Mouse (Mus musculus) C3H10T1/2 (cell line): ENCODE measurements around the gene Nit1. TPM values are rescaled to one million over a fixed set of nuclear protein-coding genes. Genes with fewer than 3 reads are reported as not detected.

Source experiments
- polyA plus RNA-seq, 2 experiments: library from polyadenylated mRNA; unstranded; fragments of >200 nt; fragmentation: generic; extraction: Trizol; gene quantifications; one replicate each; pipeline ENCODE4 v1.2.1; 2012; ENCODE audit warnings: missing spikeins in 2 of 2

The Nit1 gene
- polyA plus RNA-seq, result 10 to 100 TPM in 1 of 2 experiments, 1 to 10 TPM in 1; 7.6 to 30.5 TPM

GRCm38 (mm10) chr1:171345225-171346094 is at the start of gene Nit1, which contains the start of gene Pfdn2:
Nit1 (minus strand) TSS chr1:171345646.
Pfdn2 (plus strand) TSS chr1:171345670.

GRCm38 (mm10) chr1:171388376-171389102 is 43.1 kb upstream of the Nit1 start, which contains the start of gene Arhgap30:
Arhgap30 (plus strand) TSS chr1:171388954.

DNA sequence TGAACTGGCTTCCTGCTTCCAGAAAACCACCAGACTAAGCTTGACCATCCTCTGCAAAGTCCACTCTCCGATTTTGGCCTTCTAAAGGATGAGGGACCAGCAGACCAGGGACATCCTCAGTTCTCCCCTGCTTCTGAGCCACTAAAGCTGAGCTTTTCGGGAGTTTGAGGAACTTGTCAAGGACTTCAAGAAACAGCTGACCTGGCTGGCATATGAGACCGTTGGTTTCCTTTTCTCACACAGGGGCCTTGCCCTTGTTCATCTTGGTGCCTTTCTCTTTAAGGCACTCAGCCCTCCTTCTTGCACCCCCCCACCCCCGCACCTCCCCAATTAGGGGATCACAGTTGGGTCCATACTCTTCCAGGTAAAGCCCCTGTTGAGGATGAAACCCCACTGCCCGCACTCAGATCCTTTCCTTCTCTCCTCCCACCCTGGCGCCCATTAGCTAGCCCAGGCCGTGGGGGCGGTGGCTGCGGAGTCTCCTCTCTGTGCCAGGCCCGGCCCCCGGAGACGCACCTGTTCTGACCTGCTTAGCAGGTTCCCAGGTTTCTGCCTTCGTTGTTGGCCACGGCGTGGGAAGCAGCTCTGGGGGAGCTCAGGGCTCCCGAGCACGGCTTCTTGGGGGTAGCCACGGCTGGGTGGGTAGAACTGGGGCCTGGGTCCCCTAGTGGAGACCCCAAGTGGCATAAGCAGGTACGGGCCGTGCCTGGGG is 24.6 kb upstream of the Nit1 start, which contains the start of gene Nectin4:
Nectin4 (plus strand) TSS at position 255 of the 712 bp plus-strand sequence.

DNA sequence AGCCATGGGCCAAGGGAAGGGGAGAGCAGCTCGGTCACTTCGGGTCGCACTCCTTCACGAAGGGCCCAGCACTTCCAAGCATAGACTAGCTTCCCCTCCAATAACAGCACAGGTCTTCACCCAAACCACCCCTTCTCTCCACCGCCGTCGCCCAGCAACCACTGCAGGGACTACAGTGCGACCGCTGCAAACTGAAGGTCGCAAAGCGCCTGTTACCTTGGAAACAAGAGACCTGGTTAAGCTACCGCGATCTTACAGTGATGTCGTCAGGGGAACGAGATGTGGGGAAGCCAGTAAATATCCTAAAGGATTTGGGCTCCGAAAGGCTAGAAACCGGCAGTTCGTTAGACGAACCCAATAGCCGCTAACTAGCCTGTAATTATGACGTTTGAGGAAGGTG is 15.2 kb upstream of the Nit1 start, which contains the start of gene Klhdc9:
Klhdc9 (minus strand) TSS at position 143 of the 400 bp plus-strand sequence.

GRCm38 (mm10) chr1:171328839-171329432 is 16.5 kb downstream of the Nit1 start, which contains the start of gene Dedd:
Dedd (plus strand) TSS chr1:171329145.

DNA sequence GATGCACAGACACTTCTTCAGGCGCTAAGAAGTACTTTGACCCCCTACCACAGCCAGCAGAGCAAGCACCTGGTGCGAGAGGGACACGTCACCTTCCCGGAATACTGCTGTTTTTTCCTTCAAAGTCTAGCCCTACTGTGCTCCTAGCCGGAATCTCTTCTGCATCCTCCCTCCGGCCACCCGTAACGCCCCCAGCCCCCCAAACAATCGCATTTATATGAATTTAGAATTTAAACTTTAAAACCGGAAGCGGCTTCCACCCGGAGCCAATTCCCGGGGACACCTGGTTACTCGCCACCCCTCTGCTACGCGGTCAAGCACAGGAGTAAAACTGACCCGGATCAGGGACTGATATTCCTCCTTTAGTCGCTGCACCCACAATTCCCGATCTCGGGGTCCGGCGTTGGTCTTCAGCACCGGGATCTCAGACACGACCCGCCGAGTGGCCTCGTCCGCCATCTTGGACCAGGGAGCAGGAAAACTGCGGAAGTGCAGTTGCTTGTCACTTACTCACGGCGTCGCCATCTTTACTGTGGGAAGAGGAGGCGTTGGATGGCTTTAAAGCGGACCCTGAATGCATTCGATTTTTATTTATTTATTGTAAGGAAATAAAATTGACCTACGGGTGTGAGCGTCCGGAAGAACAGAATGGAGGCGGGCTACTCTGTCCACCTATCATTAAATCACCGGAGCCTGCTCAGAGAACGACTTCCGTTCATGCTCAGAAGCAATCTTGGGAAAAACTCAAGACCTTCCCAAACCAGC is 51.0 kb downstream of the Nit1 start, which contains the start of gene Ufc1:
Ufc1 (minus strand) TSS at position 727 of the 765 bp plus-strand sequence.

Other genes starting within 250 kb of the Nit1 start
- 1 to 10 TPM in 1 of 2 experiments, under 1 TPM in 1; 0.47 to 2.7 TPM for gene Cfap126, start 231.7 kb downstream of the Nit1 start, polyA plus RNA-seq
- 100 to 1,000 TPM in 1 of 2 experiments, 10 to 100 TPM in 1; 72.7 to 128 TPM for gene Sdhc, start 195.0 kb downstream of the Nit1 start, polyA plus RNA-seq
- gene Mpz, start 194.9 kb downstream of the Nit1 start, polyA plus RNA-seq, result under 1 TPM; 0.07 to 0.42 TPM
- under 1 TPM in 1 of 2 experiments, not detected in 1; 0.11 TPM for gene Pcp4l1, start 149.4 kb downstream of the Nit1 start, polyA plus RNA-seq
- under 1 TPM; 0.01 to 0.02 TPM for gene Nr1i3, start 131.7 kb downstream of the Nit1 start, polyA plus RNA-seq
- gene Tomm40l, start 123.1 kb downstream of the Nit1 start, polyA plus RNA-seq, result 10 to 100 TPM; 30.8 to 39.3 TPM
- gene Apoa2, start 120.6 kb downstream of the Nit1 start, polyA plus RNA-seq, result under 1 TPM in 1 of 2 experiments, not detected in 1; 0.33 TPM
- under 1 TPM in 1 of 2 experiments, not detected in 1; 0.07 TPM for gene Fcer1g, start 111.3 kb downstream of the Nit1 start, polyA plus RNA-seq
- gene Adamts4, start 95.2 kb downstream of the Nit1 start, polyA plus RNA-seq, result 1 to 10 TPM in 1 of 2 experiments, under 1 TPM in 1; 0.25 to 8.9 TPM
- gene Ndufs2, start 94.3 kb downstream of the Nit1 start, polyA plus RNA-seq, result 100 to 1,000 TPM; 163 to 201 TPM
- gene B4galt3, start 75.3 kb downstream of the Nit1 start, polyA plus RNA-seq, result 10 to 100 TPM in 1 of 2 experiments, 1 to 10 TPM in 1; 9.2 to 33.6 TPM
- gene Ppox, start 64.5 kb downstream of the Nit1 start, polyA plus RNA-seq, result 10 to 100 TPM in 1 of 2 experiments, 1 to 10 TPM in 1; 7.7 to 19.8 TPM
- gene Usp21, start 57.7 kb downstream of the Nit1 start, polyA plus RNA-seq, result 10 to 100 TPM; 15.3 to 46.2 TPM
- gene Ufc1, start 50.6 kb downstream of the Nit1 start, polyA plus RNA-seq, result 100 to 1,000 TPM in 1 of 2 experiments, 10 to 100 TPM in 1; 96.6 to 138 TPM
- gene Dedd, start 16.5 kb downstream of the Nit1 start, polyA plus RNA-seq, result 10 to 100 TPM; 14.8 to 45.0 TPM
- 10 to 100 TPM; 29.8 to 51.1 TPM for gene Pfdn2, start within 50 bp of the Nit1 start, polyA plus RNA-seq
- under 1 TPM in 1 of 2 experiments, not detected in 1; 0.05 TPM for gene Klhdc9, start 15.2 kb upstream of the Nit1 start, polyA plus RNA-seq
- gene Nectin4, start 24.5 kb upstream of the Nit1 start, polyA plus RNA-seq, result under 1 TPM; 0.02 to 0.04 TPM
- gene Arhgap30, start 43.3 kb upstream of the Nit1 start, polyA plus RNA-seq, result under 1 TPM; 0.02 to 0.06 TPM
- gene Usf1, start 65.7 kb upstream of the Nit1 start, polyA plus RNA-seq, result 10 to 100 TPM; 23.4 to 86.2 TPM
- gene Tstd1, start 73.2 kb upstream of the Nit1 start, polyA plus RNA-seq, result 1 to 10 TPM in 1 of 2 experiments, under 1 TPM in 1; 0.16 to 2.5 TPM
- gene F11r, start 91.9 kb upstream of the Nit1 start, polyA plus RNA-seq, result under 1 TPM in 1 of 2 experiments, not detected in 1; 0.13 TPM
- gene Alyref2, start 157.8 kb upstream of the Nit1 start, polyA plus RNA-seq, result 1 to 10 TPM in 1 of 2 experiments, under 1 TPM in 1; 0.81 to 6.3 TPM
- not detected for gene Itln1, start 189.6 kb upstream of the Nit1 start, polyA plus RNA-seq
- gene Cd244a, start 213.5 kb upstream of the Nit1 start, polyA plus RNA-seq, result not detected